Mouse (Mus musculus) intestine, postnatal 0 days (tissue): ENCODE data around the gene Kcnj8. TPM values are rescaled to one million over a fixed set of nuclear protein-coding genes. Genes with fewer than 3 reads are reported as not detected.
"Not testable (repeated sequence)": the region's sequence is repeated elsewhere in the genome, so short reads cannot be mapped to it uniquely, and the experiment has no call there.

Experiments used
- ATAC-seq: fragments of 200-750 bp; cut with Nextera tagmentation; 2 replicates; pipeline ENCODE4 v1.8.0; 2017; ENCODE audit warnings: mild to moderate bottlenecking, moderate TSS enrichment, moderate library complexity
- H3K27ac ChIP-seq: fragments of 300-500 bp; sonication (generic); 2 replicates; pipeline ENCODE4 v1.5.1; 2014; ENCODE audit warnings: mild to moderate bottlenecking, low read depth, low read length, moderate library complexity
- H3K27me3 ChIP-seq: fragments of 300-500 bp; sonication (generic); replicated peaks from 2 replicates; pipeline ENCODE4 v1.6.1; 2014; ENCODE audit warnings: low read length, mixed read lengths; ENCODE audit not compliant: control insufficient read depth, insufficient read depth
- H3K36me3 ChIP-seq: fragments of 300-500 bp; sonication (generic); 2 replicates; pipeline ENCODE4 v1.6.1; 2014; ENCODE audit warnings: mild to moderate bottlenecking, moderate library complexity; ENCODE audit not compliant: control insufficient read depth, insufficient read depth
- H3K4me1 ChIP-seq: fragments of 300-500 bp; sonication (generic); replicated peaks from 2 replicates; pipeline ENCODE4 v1.6.1; 2014; ENCODE audit warnings: antibody characterized with exemption, low read length, mixed read lengths; ENCODE audit not compliant: control insufficient read depth, insufficient read depth
- H3K4me2 ChIP-seq: fragments of 300-500 bp; sonication (generic); replicated peaks from 2 replicates; pipeline ENCODE4 v1.6.1; 2014; ENCODE audit warnings: low read depth, mild to moderate bottlenecking, moderate library complexity
- H3K4me3 ChIP-seq: fragments of 300-500 bp; sonication (generic); 2 replicates; pipeline ENCODE4 v1.5.1; 2014; ENCODE audit warnings: low read depth, low read length
- H3K9ac ChIP-seq: fragments of 300-500 bp; sonication (generic); 2 replicates; pipeline ENCODE4 v1.6.1; 2014; ENCODE audit warnings: mild to moderate bottlenecking, low read depth, low read length
- H3K9me3 ChIP-seq: fragments of 300-500 bp; sonication (generic); 2 replicates; pipeline ENCODE4 v1.6.1; 2016; ENCODE audit warnings: mixed run types; ENCODE audit not compliant: control insufficient read depth
- CTCF ChIP-seq: sonication (generic); IDR thresholded peaks from 2 replicates; pipeline ENCODE4 v1.5.1; 2016; ENCODE audit warnings: low read depth, mild to moderate bottlenecking, control low read depth, antibody characterized with exemption, moderate library complexity
- WGBS: fragments of 180-500 bp; shearing (Covaris S2); extraction: QIAGEN DNeasy Blood & Tissue Kit; methylation state at CpG from one replicate; pipeline ENCODE4 v1.1.7; 2014; 5-methylcytosine and 5-hydroxymethylcytosine counted together
- polyA plus RNA-seq: library from polyadenylated mRNA; unstranded; fragments of >200 nt; fragmentation: Nextera tagmentation; extraction: Ambion mirVana; gene quantifications from 2 replicates; pipeline ENCODE4 v1.2.1, GENCODE M21; 2015

Gene Kcnj8
- polyA plus RNA-seq, 1 experiment from 2014 or later = 28.7 TPM

DNA sequence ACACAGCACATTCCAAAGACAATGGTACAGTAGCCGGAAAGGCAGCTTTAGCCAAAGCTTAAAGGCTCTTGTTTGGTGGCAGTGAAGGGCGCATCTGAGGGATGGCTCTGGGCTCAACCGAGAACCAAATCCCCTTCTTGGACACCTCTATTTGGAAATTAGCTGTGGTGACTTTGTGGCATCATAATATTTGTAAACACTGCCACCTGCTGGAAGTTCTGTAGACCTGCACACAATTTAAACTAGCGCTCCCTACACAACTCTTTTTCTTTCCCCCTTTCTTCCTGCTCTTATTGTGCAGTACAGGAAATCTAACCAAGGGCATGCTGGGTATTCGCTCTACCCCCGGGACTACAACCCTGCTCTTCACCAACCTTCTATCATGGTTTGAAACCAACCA is 52.3 kb downstream of the Kcnj8 start:
- Histone ChIP-seq H3K27ac (no peak overlapping the region), H3K36me3 (no peaks in the 10 kb centered on the region), H3K4me2 (no peak overlapping the region), H3K4me1 (no peaks in the 10 kb centered on the region), H3K9me3 (no peaks in the 10 kb centered on the region), H3K9ac (no peak overlapping the region), H3K27me3 (no peaks in the 10 kb centered on the region), H3K4me3 (no peak overlapping the region)
- WGBS = 15% methylated on average over 6 of the region's 6 CpGs
- peak; percentile 75 for TF ChIP-seq CTCF
- peak; percentile 25; the same call in 1 of the 2 replicates for ATAC-seq

DNA sequence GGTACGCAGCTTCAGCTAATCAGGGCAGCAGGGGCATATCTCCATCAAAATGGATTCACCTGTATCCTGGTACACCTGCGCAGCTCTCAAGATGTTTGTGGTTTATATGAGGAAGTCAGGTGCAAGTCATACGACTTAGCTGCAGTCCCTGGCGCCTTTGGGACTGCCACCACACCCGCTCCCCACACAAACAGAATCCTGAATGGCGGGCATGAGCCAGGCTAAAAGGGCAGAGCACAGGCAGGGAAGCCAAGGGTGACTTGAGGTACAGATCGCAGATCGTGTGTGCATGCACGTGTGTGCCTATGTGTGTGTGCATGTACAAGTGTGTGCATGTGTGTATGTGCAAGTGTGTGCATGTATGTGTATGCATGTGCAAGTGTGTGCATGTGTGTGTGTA is 56.0 kb downstream of the Kcnj8 start:
- WGBS = 67% methylated on average over 9 of the region's 9 CpGs
- not testable (repeated sequence) for H3K9ac ChIP-seq, H3K4me2 ChIP-seq, H3K4me3 ChIP-seq, H3K4me1 ChIP-seq, H3K27me3 ChIP-seq, H3K36me3 ChIP-seq, ATAC-seq, H3K27ac ChIP-seq, H3K9me3 ChIP-seq

DNA sequence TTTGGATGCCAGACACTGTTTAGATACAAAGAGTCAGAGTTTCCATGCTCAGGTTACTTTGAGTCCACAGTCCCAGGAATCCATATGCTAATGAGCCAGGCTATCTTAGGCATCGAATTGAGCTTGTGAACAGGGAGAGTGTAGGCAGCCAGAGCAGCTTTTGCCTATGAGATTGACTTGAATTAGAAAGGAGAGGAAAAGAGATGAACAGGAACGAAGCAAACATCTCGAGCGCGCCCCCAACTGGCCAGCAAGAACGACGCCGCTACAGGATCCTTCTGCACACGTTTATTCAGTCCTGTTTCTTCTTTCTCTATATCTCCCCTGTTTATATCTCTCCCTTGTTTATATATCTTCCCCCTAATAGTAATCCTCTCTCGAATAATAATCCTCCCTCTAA is 56.5 kb downstream of the Kcnj8 start:
- no peak overlapping the region for H3K9ac ChIP-seq
- 0 out of 2 replicates have a peak, but pooled peaks cover 4% of the 10 kb centered on the region for H3K27me3 ChIP-seq
- no peaks in the 10 kb centered on the region for H3K4me1 ChIP-seq
- no peaks in the 10 kb centered on the region for H3K9me3 ChIP-seq
- H3K27ac ChIP-seq = no peak overlapping the region
- no peaks in the 10 kb centered on the region for H3K36me3 ChIP-seq
- whole genome bisulfite sequencing = 6% methylated on average over 10 of the region's 10 CpGs
- no peak for ATAC-seq
- no peak overlapping the region for H3K4me2 ChIP-seq
- TF ChIP-seq CTCF = peak; percentile 62
- H3K4me3 ChIP-seq = no peak overlapping the region

Other genes starting within 250 kb of the Kcnj8 start
- gene Slco1a5, start 248.6 kb downstream of the Kcnj8 start, polyA plus RNA-seq = not detected in 2 replicates
- 16.2 and 16.6 TPM in 2 replicates for gene Pyroxd1, start 226.0 kb downstream of the Kcnj8 start, polyA plus RNA-seq
- 7.8 and 8.9 TPM in 2 replicates for gene Recql, start 184.5 kb downstream of the Kcnj8 start, polyA plus RNA-seq
- 29.3 and 30.8 TPM in 2 replicates for gene Golt1b, start 184.4 kb downstream of the Kcnj8 start, polyA plus RNA-seq
- not detected in 2 replicates for gene Spx, start 158.2 kb downstream of the Kcnj8 start, polyA plus RNA-seq
- not detected in 2 replicates for gene Gys2, start 98.5 kb downstream of the Kcnj8 start, polyA plus RNA-seq
- 39.5 and 41.4 TPM in 2 replicates for gene Ldhb, start 63.7 kb downstream of the Kcnj8 start, polyA plus RNA-seq
- gene Abcc9, start 130.7 kb upstream of the Kcnj8 start, polyA plus RNA-seq = 5.0 and 5.1 TPM in 2 replicates
- gene Cmas, start 185.1 kb upstream of the Kcnj8 start, polyA plus RNA-seq = 130 and 131 TPM in 2 replicates
- 53.2 and 63.2 TPM in 2 replicates for gene Sult6b2, start 232.9 kb upstream of the Kcnj8 start, polyA plus RNA-seq